Mouse (Mus musculus): ENCODE data around the gene Heg1.

GRCm38 (mm10) chr16:33793846-33794791, 109.9 kb downstream of the Heg1 start, which contains the start of gene Muc13:
- TF ChIP-seq CTCF (IDR thresholded peaks at IDR 0.05; ENCODE audit: borderline replicate concordance, extremely low read depth, insufficient read depth, insufficient read length) (no peak), POLR2A (IDR thresholded peaks at IDR 0.05; ENCODE audit: borderline replicate concordance, extremely low read depth, insufficient read depth, insufficient read length, poor library complexity, severe bottlenecking) (no peak)
